Mouse (Mus musculus): ENCODE data around the gene Gm45208.

The Gm45208 gene

DNA sequence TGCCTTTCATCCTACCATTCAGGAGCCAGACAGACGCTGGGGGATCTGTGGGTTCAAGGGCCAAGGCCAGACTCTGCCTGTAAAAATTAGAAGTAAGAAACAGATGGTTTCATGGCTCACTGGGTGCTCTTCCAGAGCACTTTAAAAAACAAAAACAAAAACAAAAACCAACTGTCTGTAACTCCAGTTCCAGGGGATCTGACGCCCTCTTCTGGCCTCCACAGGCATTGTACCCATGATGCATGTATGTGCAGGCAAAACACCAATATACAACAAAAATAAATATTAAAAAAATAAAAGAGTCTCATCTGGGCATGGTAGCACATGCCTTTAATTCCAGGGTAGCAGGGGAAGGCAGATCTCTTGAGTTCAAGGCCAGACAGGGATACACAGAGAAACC is 50.7 kb downstream of the Gm45208 start:
- in situ Hi-C loops (cut with MboI, MseI) = no loop called here

DNA sequence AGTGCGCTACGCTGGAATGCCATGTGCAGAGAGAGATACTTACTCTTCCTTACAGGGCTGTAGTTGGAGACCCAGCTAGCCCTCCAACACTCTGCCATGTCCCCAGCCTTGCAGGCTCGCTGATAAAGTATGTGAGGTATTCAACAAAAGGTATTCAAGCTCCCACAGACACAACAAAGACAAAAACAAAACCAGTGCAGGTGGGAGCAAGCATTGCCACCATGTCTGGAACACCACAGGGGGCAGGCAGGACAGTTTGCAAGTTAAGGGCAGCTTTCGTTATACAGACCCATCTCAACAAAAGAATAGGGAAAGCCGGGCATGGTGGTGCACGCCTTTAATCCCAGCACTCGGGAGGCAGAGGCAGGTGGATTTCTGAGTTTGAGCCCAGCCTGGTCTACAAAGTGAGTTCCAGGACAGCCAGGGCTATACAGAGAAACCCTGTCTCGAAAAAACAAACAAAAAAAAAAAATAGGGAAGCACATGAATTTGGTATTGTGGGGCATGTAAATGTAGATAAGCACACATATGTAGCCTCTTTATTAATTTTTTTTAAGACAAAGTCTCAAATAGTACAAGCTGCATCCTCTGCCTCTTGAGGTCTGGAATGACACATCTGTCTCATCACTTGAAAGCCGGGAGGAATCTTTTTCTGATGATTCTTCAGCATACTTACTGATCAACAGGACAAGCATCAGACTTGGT is 53.6 kb downstream of the Gm45208 start:
- in situ Hi-C loops (cut with MboI, MseI) = no loop called here

DNA sequence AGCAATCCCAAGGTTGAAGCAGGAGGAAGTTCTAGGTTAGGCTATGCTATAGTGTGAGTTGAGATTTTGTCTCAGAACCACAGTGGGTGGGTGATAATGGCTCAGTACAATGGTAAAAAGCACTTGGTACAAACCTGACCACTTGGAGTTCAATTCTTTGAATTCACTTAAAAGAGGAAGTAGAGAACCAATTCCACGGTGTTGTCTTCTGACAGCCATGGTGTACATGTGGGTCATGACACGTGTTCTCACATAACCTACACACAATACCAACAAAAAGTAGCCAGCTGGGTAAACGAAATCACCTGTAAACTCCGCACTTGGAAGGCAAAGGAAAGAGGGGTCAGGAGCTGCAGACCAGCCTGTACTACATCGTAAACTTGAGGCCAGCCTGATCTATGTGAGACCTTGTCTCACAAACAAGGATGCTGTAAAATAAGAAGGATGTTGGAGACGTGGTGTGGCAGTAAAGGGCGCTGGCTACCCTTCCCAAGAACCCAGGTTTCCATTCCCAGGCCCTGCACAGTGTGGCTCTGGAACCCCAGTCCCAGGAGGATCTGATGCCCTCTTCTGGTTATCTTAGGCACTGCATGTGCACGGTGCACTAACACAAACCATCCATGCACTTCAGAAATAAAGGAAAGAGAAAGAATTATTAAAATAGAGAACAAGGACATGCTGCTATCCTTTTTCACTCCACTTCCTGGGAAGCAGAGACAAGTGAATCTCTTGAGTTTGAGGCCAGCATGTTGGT is 54.5 kb downstream of the Gm45208 start:
- in situ Hi-C loops (cut with MboI, MseI) = no loop called here

DNA sequence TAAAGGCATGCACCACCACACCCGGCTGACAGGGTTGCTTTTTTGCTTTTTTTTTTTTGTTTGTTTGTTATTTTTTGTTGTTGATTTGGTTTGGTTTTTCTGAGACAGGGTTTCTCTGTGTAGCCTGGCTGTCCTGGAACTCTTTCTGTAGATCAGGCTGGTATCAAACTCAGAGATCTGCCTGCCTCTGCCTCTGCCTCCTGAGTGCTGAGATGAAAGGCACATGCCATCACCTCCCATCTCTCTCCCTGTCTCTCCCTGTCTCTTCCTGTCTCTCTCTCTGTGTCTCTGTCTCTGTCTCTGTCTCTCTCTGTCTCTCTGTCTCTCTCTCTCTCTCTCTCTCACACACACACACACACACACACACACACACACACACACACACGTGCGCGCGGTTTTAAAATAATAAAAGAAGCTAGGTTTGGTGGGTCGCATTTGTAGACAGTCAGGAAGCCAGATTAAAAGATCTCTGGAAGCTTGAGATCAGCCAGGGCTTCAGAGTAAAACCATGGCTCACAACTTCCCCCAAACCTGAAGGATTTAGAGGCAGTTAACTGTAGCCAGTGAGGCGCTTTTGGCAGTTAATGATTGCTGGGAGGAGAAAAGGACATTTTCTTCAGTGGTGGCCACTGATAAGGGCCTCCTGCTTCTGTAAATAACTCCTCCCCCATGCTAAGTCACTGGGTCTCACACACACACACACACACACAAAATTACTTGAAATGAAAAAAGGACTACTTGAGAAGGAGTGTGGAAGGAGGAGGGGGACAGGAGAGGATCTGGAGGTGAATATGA is 56.6 kb downstream of the Gm45208 start:
- in situ Hi-C loops (cut with MboI, MseI) = no loop called here

DNA sequence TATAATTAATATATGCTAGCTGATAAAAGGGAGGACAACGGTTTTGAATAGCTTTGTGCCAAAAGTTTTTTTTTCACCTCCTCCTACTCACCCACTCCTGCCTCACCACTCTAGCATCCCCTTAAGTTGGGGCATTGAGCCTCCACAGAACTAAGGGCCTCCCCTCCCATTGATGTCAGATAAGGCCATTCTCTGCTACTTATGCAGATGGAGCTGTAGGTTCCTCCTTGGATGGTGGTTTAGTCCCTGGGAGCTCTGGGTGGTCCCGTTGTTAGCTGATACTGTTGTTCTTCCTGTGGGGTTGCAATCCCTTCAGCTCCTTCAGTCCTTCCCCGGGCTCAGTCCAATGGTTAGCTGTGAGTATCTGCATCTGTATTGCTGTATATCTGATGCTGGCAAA is 57.2 kb downstream of the Gm45208 start:
- in situ Hi-C loops (cut with MboI, MseI) = no loop called here
